Mouse (Mus musculus) MEL (cell line): ENCODE results near the gene Fgfr2.

Experiments used
- CTCF ChIP-seq, 3 experiments: IDR thresholded peaks in 2 of 3; conservative IDR thresholded peaks in 1 of 3; 2 replicates each; pipeline ENCODE4 v1.5.1; 2011 to 2012; ENCODE audit warnings: low read length in 3 of 3, low read depth in 2 of 3, mild to moderate bottlenecking in 2 of 3, improper control_type of control experiment in 1 of 3, inconsistent platforms in 1 of 3, mixed read lengths in 1 of 3, moderate library complexity in 1 of 3; ENCODE audit not compliant: control insufficient read depth in 1 of 3, insufficient read depth in 1 of 3, poor library complexity in 1 of 3, severe bottlenecking in 1 of 3
- GATA1 ChIP-seq: IDR thresholded peaks from 2 replicates; pipeline ENCODE4 v1.6.1; 2011; ENCODE audit warnings: low read depth, low read length, improper control_type of control experiment
- HCFC1 ChIP-seq: IDR thresholded peaks from 2 replicates; pipeline ENCODE4 v1.6.1; 2012; ENCODE audit warnings: low read depth, mild to moderate bottlenecking, inconsistent platforms, low read length, improper control_type of control experiment, moderate library complexity
- KAT2A ChIP-seq: conservative IDR thresholded peaks from 2 replicates; pipeline ENCODE4 v1.6.1; 2012; ENCODE audit warnings: low read depth, low read length, improper control_type of control experiment, inconsistent platforms
- SIN3A ChIP-seq: IDR thresholded peaks from 2 replicates; pipeline ENCODE4 v1.6.1; 2012; ENCODE audit warnings: low read length, improper control_type of control experiment, inconsistent platforms
- SMC3 ChIP-seq: IDR thresholded peaks from 2 replicates; pipeline ENCODE4 v1.6.1; 2011; ENCODE audit warnings: low read depth, low read length, improper control_type of control experiment
- ZNF384 ChIP-seq: IDR thresholded peaks from 2 replicates; pipeline ENCODE4 v1.6.1; 2012; ENCODE audit warnings: low read depth, mild to moderate bottlenecking, inconsistent platforms, low read length, improper control_type of control experiment

DNA sequence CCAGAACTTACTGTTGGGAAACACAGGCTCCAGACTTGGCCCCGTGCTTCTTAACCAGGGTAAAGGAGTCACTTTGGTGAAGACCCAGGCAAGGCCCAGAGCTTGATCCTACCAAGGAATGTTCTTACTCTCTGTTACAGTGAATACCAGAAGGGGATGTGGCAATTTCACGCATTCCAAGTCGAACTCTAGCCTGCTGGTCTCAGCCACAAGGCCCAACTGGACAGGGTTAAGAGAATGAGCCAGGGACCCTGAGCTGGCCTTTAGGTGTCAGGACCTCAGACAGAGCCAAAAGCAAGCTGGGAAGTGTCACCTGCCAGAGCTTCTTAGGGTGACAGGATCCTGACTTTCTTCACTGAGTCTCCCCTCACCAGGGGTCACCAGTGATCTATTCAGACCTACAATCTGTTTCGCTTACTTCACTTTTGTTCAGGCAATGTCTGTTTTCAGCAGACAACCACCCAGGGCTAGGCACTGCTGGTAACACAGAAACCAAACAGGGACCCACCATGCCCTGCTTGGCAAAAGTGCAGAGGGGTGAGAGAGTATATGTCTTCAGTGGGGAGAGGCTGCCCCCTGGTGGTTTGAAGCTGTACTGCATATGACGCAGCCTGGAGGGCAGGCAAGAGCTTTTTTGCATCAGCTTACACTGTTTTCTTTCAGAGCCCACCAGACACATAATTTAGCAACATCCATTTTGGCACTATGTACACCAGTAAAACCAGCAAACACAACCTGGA, 1241.1 kb downstream of the Fgfr2 start:
- TF ChIP-seq GATA1 (no peak), CTCF (IDR thresholded peaks at IDR 0.05 in 2 of 3, conservative IDR thresholded peaks at IDR 0.05 in 1 of 3; ENCODE audit: control insufficient read depth in 1 of 3, insufficient read depth in 1 of 3, low read depth in 2 of 3, low read length in 3 of 3, poor library complexity in 1 of 3, severe bottlenecking in 1 of 3) (peak; percentile 77 to 87 (median 80)), SIN3A (no peak), KAT2A (no peak), ZNF384 (no peak), SMC3 (peak; percentile 81), HCFC1 (no peak)
